Mouse (Mus musculus) C2C12 (cell line): ENCODE measurements at regions not wholly inside any gene's neighbourhood (a gene's known extent, or its start where the extent isn't known, plus 50 kb on each side); places are given as distances from the start of the nearest gene placed in this dataset.

Source experiments
- CEBPB ChIP-seq: IDR thresholded peaks from one replicate; pipeline ENCODE4 v1.6.1; 2011; ENCODE audit warnings: low read depth, mild to moderate bottlenecking, control low read depth, moderate library complexity
- CTCF ChIP-seq: IDR thresholded peaks from one replicate; pipeline ENCODE4 v1.5.1; 2011; ENCODE audit not compliant: control insufficient read depth, insufficient read depth, insufficient read length
- FOSL1 ChIP-seq: IDR thresholded peaks from one replicate; pipeline ENCODE4 v1.8.0; 2011; ENCODE audit warnings: mild to moderate bottlenecking, low read length; ENCODE audit not compliant: poor library complexity, insufficient read depth, severe bottlenecking
- MAX ChIP-seq: IDR thresholded peaks from one replicate; pipeline ENCODE4 v1.6.1; 2011; ENCODE audit warnings: mild to moderate bottlenecking, control low read depth
- MYOD1 ChIP-seq: IDR thresholded peaks from one replicate; pipeline ENCODE4 v1.6.1; 2011; ENCODE audit warnings: low read depth; ENCODE audit not compliant: control insufficient read depth, insufficient read length
- MYOG ChIP-seq: IDR thresholded peaks from one replicate; pipeline ENCODE4 v1.6.1; 2011; ENCODE audit not compliant: control insufficient read depth, insufficient read length; ENCODE audit errors: extremely low read depth
- USF1 ChIP-seq: IDR thresholded peaks from one replicate; pipeline ENCODE4 v1.6.1; 2011; ENCODE audit warnings: low read depth, mild to moderate bottlenecking, control low read depth, moderate library complexity

- TF ChIP-seq MAX = no peak
- TF ChIP-seq CTCF = no peak
- no peak for TF ChIP-seq MYOG
- TF ChIP-seq USF1 = no peak
- no peak for TF ChIP-seq MYOD1
- no peak for TF ChIP-seq CEBPB
- no peak for TF ChIP-seq FOSL1
Observed at GRCm38 (mm10) chr3:18989577-18990240, 638.8 kb downstream of the 1700064H15Rik start.
